Mouse (Mus musculus): ENCODE results near the gene H2afy2. TPM values are rescaled to one million over a fixed set of nuclear protein-coding genes. Genes with fewer than 3 reads are reported as not detected.

H2afy2 gene
- polyA plus RNA-seq, 1 experiment from 2014 or later: 93.7 TPM

GRCm38 (mm10) chr10:61822968-61823730 lies 39.2 kb upstream of the H2afy2 start:
- WGBS: 42% methylated on average over 7 of the region's 7 CpGs
- no peak for ATAC-seq (ENCODE audit: insufficient read depth, low FRiP score, low read depth)
- no peak overlapping the region for H3K4me2 ChIP-seq
- H3K27me3 ChIP-seq (replicated peaks): no peaks in the 10 kb centered on the region
- H3K27ac ChIP-seq: no peak overlapping the region
- no peaks in the 10 kb centered on the region for H3K9me3 ChIP-seq
- no peak overlapping the region for H3K9ac ChIP-seq
- H3K4me1 ChIP-seq: peaks cover 7% of the 10 kb centered on the region; the same call in 1 of the 2 replicates
- H3K36me3 ChIP-seq: no peaks in the 10 kb centered on the region
- no peak overlapping the region for H3K4me3 ChIP-seq (replicated peaks)

- no peak for ATAC-seq (ENCODE audit: insufficient read depth, low FRiP score, low read depth)
- H3K27ac ChIP-seq: no peak overlapping the region
- no peak overlapping the region for H3K9ac ChIP-seq
- 49% methylated on average over 9 of the region's 9 CpGs for WGBS
- no peaks in the 10 kb centered on the region for H3K36me3 ChIP-seq
- peaks cover 7% of the 10 kb centered on the region; the same call in 1 of the 2 replicates for H3K4me1 ChIP-seq
- no peaks in the 10 kb centered on the region for H3K9me3 ChIP-seq
- H3K27me3 ChIP-seq (replicated peaks): no peaks in the 10 kb centered on the region
- no peak overlapping the region for H3K4me3 ChIP-seq (replicated peaks)
- H3K4me2 ChIP-seq: no peak overlapping the region
These were observed 36.1 kb upstream of the H2afy2 start for GRCm38 (mm10) chr10:61820050-61820449.

GRCm38 (mm10) chr10:61811987-61812386 lies 28.0 kb upstream of the H2afy2 start:
- Histone ChIP-seq H3K27me3 (replicated peaks) (no peaks in the 10 kb centered on the region), H3K4me2 (no peak overlapping the region), H3K36me3 (no peaks in the 10 kb centered on the region), H3K4me3 (replicated peaks) (no peak overlapping the region), H3K4me1 (no peaks in the 10 kb centered on the region), H3K27ac (no peak overlapping the region), H3K9me3 (no peaks in the 10 kb centered on the region), H3K9ac (no peak overlapping the region)
- WGBS: 53% methylated on average over 5 of the region's 5 CpGs
- no peak for ATAC-seq (ENCODE audit: insufficient read depth, low FRiP score, low read depth)

- WGBS: 50% methylated on average over 15 of the region's 15 CpGs
These were observed 14.2 kb upstream of the H2afy2 start for GRCm38 (mm10) chr10:61798133-61798576.

GRCm38 (mm10) chr10:61795458-61795857 lies 11.5 kb upstream of the H2afy2 start:
- Histone ChIP-seq H3K9ac (no peak overlapping the region), H3K4me3 (replicated peaks) (no peak overlapping the region), H3K4me2 (0 out of 2 replicates have a peak overlapping the region, but pooled peaks have one; percentile 6), H3K27me3 (replicated peaks) (0 out of 2 replicates have a peak, but pooled peaks cover 3% of the 10 kb centered on the region), H3K36me3 (no peaks in the 10 kb centered on the region), H3K4me1 (peaks cover 8% of the 10 kb centered on the region; the same call in 1 of the 2 replicates), H3K27ac (no peak overlapping the region), H3K9me3 (no peaks in the 10 kb centered on the region)
- ATAC-seq (ENCODE audit: insufficient read depth, low FRiP score, low read depth): peak; percentile 35; the same call in 1 of the 2 replicates
- 12% methylated on average over 8 of the region's 8 CpGs for WGBS

More at GRCm38 (mm10) chr10:61798133-61798576, 14.2 kb upstream of the H2afy2 start:
- Histone ChIP-seq H3K27ac (no peak overlapping the region; the same call in 1 of the 2 replicates), H3K36me3 (no peaks in the 10 kb centered on the region), H3K4me3 (replicated peaks) (no peak overlapping the region), H3K9me3 (no peaks in the 10 kb centered on the region), H3K4me1 (peaks cover 8% of the 10 kb centered on the region; the same call in 1 of the 2 replicates), H3K4me2 (no peak overlapping the region), H3K27me3 (replicated peaks) (no peaks in the 10 kb centered on the region), H3K9ac (no peak overlapping the region)
- ATAC-seq (ENCODE audit: insufficient read depth, low FRiP score, low read depth): no peak

GRCm38 (mm10) chr10:61794971-61795370 lies 11.0 kb upstream of the H2afy2 start:
- 39% methylated on average over 10 of the region's 10 CpGs for WGBS
- Histone ChIP-seq H3K9ac (no peak overlapping the region), H3K4me2 (0 out of 2 replicates have a peak overlapping the region, but pooled peaks have one; percentile 6), H3K36me3 (no peaks in the 10 kb centered on the region), H3K4me3 (replicated peaks) (no peak overlapping the region), H3K9me3 (no peaks in the 10 kb centered on the region), H3K27ac (no peak overlapping the region), H3K27me3 (replicated peaks) (0 out of 2 replicates have a peak, but pooled peaks cover 3% of the 10 kb centered on the region), H3K4me1 (peaks cover 8% of the 10 kb centered on the region; the same call in 1 of the 2 replicates)
- no peak for ATAC-seq (ENCODE audit: insufficient read depth, low FRiP score, low read depth)

GRCm38 (mm10) chr10:61793015-61793414 lies 9.1 kb upstream of the H2afy2 start:
- no peak overlapping the region for H3K4me3 ChIP-seq (replicated peaks)
- H3K9me3 ChIP-seq: no peaks in the 10 kb centered on the region
- H3K4me1 ChIP-seq: peaks cover 8% of the 10 kb centered on the region; the same call in 1 of the 2 replicates
- H3K36me3 ChIP-seq: no peaks in the 10 kb centered on the region
- H3K27ac ChIP-seq: no peak overlapping the region
- H3K4me2 ChIP-seq: no peak overlapping the region
- 0 out of 2 replicates have a peak, but pooled peaks cover 3% of the 10 kb centered on the region for H3K27me3 ChIP-seq (replicated peaks)
- ATAC-seq (ENCODE audit: insufficient read depth, low FRiP score, low read depth): no peak
- H3K9ac ChIP-seq: no peak overlapping the region
- 59% methylated on average over 8 of the region's 8 CpGs for WGBS

- no peaks in the 10 kb centered on the region for H3K9me3 ChIP-seq
- no peak overlapping the region for H3K9ac ChIP-seq
- 86% methylated on average over 5 of the region's 5 CpGs for WGBS
- no peaks in the 10 kb centered on the region for H3K36me3 ChIP-seq
- H3K4me1 ChIP-seq: peaks cover 8% of the 10 kb centered on the region; the same call in 1 of the 2 replicates
- H3K27ac ChIP-seq: no peak overlapping the region
- ATAC-seq (ENCODE audit: insufficient read depth, low FRiP score, low read depth): no peak
- H3K27me3 ChIP-seq (replicated peaks): 0 out of 2 replicates have a peak, but pooled peaks cover 3% of the 10 kb centered on the region
- H3K4me2 ChIP-seq: no peak overlapping the region
- H3K4me3 ChIP-seq (replicated peaks): no peak overlapping the region
These were observed 4.6 kb upstream of the H2afy2 start for GRCm38 (mm10) chr10:61788499-61788898.

GRCm38 (mm10) chr10:61787541-61788313 lies 3.8 kb upstream of the H2afy2 start:
- Histone ChIP-seq H3K4me2 (no peak overlapping the region), H3K9me3 (no peaks in the 10 kb centered on the region), H3K4me1 (peaks cover 10% of the 10 kb centered on the region; the same call in 1 of the 2 replicates), H3K9ac (no peak overlapping the region), H3K4me3 (replicated peaks) (no peak overlapping the region), H3K36me3 (no peaks in the 10 kb centered on the region), H3K27me3 (replicated peaks) (0 out of 2 replicates have a peak, but pooled peaks cover 3% of the 10 kb centered on the region), H3K27ac (no peak overlapping the region)
- no peak for ATAC-seq (ENCODE audit: insufficient read depth, low FRiP score, low read depth)
- WGBS: 75% methylated on average over 10 of the region's 10 CpGs

GRCm38 (mm10) chr10:61784414-61784813 lies 467 bp upstream of the H2afy2 start:
- WGBS: 27% methylated on average over 10 of the region's 10 CpGs
- H3K4me2 ChIP-seq: peak overlapping the region; percentile 80
- ATAC-seq (ENCODE audit: insufficient read depth, low FRiP score, low read depth): no peak
- no peaks in the 10 kb centered on the region for H3K27me3 ChIP-seq (replicated peaks)
- no peak overlapping the region; the same call in 1 of the 2 replicates for H3K27ac ChIP-seq
- H3K9ac ChIP-seq: peak overlapping the region; percentile 86; the same call in 1 of the 2 replicates
- peaks cover 19% of the 10 kb centered on the region; the same call in 1 of the 2 replicates for H3K4me1 ChIP-seq
- H3K9me3 ChIP-seq: no peaks in the 10 kb centered on the region
- no peaks in the 10 kb centered on the region for H3K36me3 ChIP-seq
- peak overlapping the region; percentile 82 for H3K4me3 ChIP-seq (replicated peaks)

GRCm38 (mm10) chr10:61782799-61783611 lies 942 bp downstream of the H2afy2 start:
- under 1% methylated on average over 69 of the region's 74 CpGs for WGBS

More at GRCm38 (mm10) chr10:61782799-61783611, 942 bp downstream of the H2afy2 start:
- peak overlapping the region; percentile 80 for H3K4me2 ChIP-seq
- no peaks in the 10 kb centered on the region for H3K27me3 ChIP-seq (replicated peaks)
- peak overlapping the region; percentile 95 for H3K27ac ChIP-seq
- no peaks in the 10 kb centered on the region for H3K9me3 ChIP-seq
- no peaks in the 10 kb centered on the region for H3K36me3 ChIP-seq
- H3K9ac ChIP-seq: peak overlapping the region; percentile 86
- ATAC-seq (ENCODE audit: insufficient read depth, low FRiP score, low read depth): peak; percentile 45; the same call in 1 of the 2 replicates
- H3K4me1 ChIP-seq: peaks cover 19% of the 10 kb centered on the region; the same call in 1 of the 2 replicates
- peak overlapping the region; percentile 82 for H3K4me3 ChIP-seq (replicated peaks)
